Mouse (Mus musculus): ENCODE data around the gene Stox2. TPM values are rescaled to one million over a fixed set of nuclear protein-coding genes. Genes with fewer than 3 reads are reported as not detected.
"Not testable (repeated sequence)": the region's sequence is repeated elsewhere in the genome, so short reads cannot be mapped to it uniquely, and the experiment has no call there.

Gene Stox2
- polyA plus RNA-seq, 1 experiment from 2014 or later, result 16.4 TPM

GRCm38 (mm10) chr8:47459216-47459749, 13.1 kb upstream of the Stox2 start:
- Histone ChIP-seq H3K36me3 (ENCODE audit: control insufficient read depth, insufficient read depth, low read length) (no peaks in the 10 kb centered on the region), H3K9me3 (ENCODE audit: control insufficient read depth, low read length) (peaks cover 13% of the 10 kb centered on the region; the same call in 1 of the 2 replicates), H3K27ac (ENCODE audit: low read depth, low read length) (no peak overlapping the region), H3K4me2 (replicated peaks; ENCODE audit: low read depth, low read length) (no peak overlapping the region), H3K9ac (ENCODE audit: low read depth, low read length) (no peak overlapping the region), H3K4me3 (ENCODE audit: low read length) (no peak overlapping the region), H3K4me1 (ENCODE audit: control insufficient read depth, insufficient read depth, low read length) (no peaks in the 10 kb centered on the region), H3K27me3 (ENCODE audit: control insufficient read depth, insufficient read depth, low read length) (no peaks in the 10 kb centered on the region)
- WGBS, result 54% methylated on average over 6 of the region's 6 CpGs
- 0 out of 2 replicates have a peak, but pooled peaks have one; percentile 49 for ATAC-seq (ENCODE audit: low FRiP score, low TSS enrichment)

- Histone ChIP-seq H3K36me3 (ENCODE audit: control insufficient read depth, insufficient read depth, low read length) (no peaks in the 10 kb centered on the region), H3K4me1 (ENCODE audit: control insufficient read depth, insufficient read depth, low read length) (no peaks in the 10 kb centered on the region), H3K9ac (ENCODE audit: low read depth, low read length) (no peak overlapping the region), H3K4me3 (ENCODE audit: low read length) (no peak overlapping the region), H3K4me2 (replicated peaks; ENCODE audit: low read depth, low read length) (no peak overlapping the region), H3K9me3 (ENCODE audit: control insufficient read depth, low read length) (peaks cover 13% of the 10 kb centered on the region; the same call in 1 of the 2 replicates), H3K27ac (ENCODE audit: low read depth, low read length) (no peak overlapping the region), H3K27me3 (ENCODE audit: control insufficient read depth, insufficient read depth, low read length) (no peaks in the 10 kb centered on the region)
- ATAC-seq (ENCODE audit: low FRiP score, low TSS enrichment), result no peak
- WGBS, result 92% methylated on average over 10 of the region's 10 CpGs
These were observed 12.4 kb upstream of the Stox2 start for GRCm38 (mm10) chr8:47458591-47458990.

GRCm38 (mm10) chr8:47449211-47449610, 3.0 kb upstream of the Stox2 start:
- not testable (repeated sequence) for ATAC-seq (ENCODE audit: low FRiP score, low TSS enrichment); H3K9me3 ChIP-seq (ENCODE audit: control insufficient read depth, low read length); H3K4me3 ChIP-seq (ENCODE audit: low read length); H3K9ac ChIP-seq (ENCODE audit: low read depth, low read length); H3K27me3 ChIP-seq (ENCODE audit: control insufficient read depth, insufficient read depth, low read length); H3K4me2 ChIP-seq (replicated peaks; ENCODE audit: low read depth, low read length); H3K4me1 ChIP-seq (ENCODE audit: control insufficient read depth, insufficient read depth, low read length); H3K36me3 ChIP-seq (ENCODE audit: control insufficient read depth, insufficient read depth, low read length); H3K27ac ChIP-seq (ENCODE audit: low read depth, low read length)
- 92% methylated on average over 2 of the region's 2 CpGs for WGBS

GRCm38 (mm10) chr8:47439271-47439670, 6.9 kb downstream of the Stox2 start:
- ATAC-seq (ENCODE audit: low FRiP score, low TSS enrichment), result no peak
- no peak overlapping the region for H3K27ac ChIP-seq (ENCODE audit: low read depth, low read length)
- H3K9ac ChIP-seq (ENCODE audit: low read depth, low read length), result no peak overlapping the region
- H3K4me1 ChIP-seq (ENCODE audit: control insufficient read depth, insufficient read depth, low read length), result no peaks in the 10 kb centered on the region
- no peaks in the 10 kb centered on the region for H3K27me3 ChIP-seq (ENCODE audit: control insufficient read depth, insufficient read depth, low read length)
- H3K36me3 ChIP-seq (ENCODE audit: control insufficient read depth, insufficient read depth, low read length), result no peaks in the 10 kb centered on the region
- WGBS, result 57% methylated on average over 12 of the region's 12 CpGs
- no peak overlapping the region for H3K4me2 ChIP-seq (replicated peaks; ENCODE audit: low read depth, low read length)
- no peak overlapping the region for H3K4me3 ChIP-seq (ENCODE audit: low read length)
- H3K9me3 ChIP-seq (ENCODE audit: control insufficient read depth, low read length), result no peaks in the 10 kb centered on the region

GRCm38 (mm10) chr8:47437976-47438375, 8.2 kb downstream of the Stox2 start:
- ATAC-seq (ENCODE audit: low FRiP score, low TSS enrichment), result no peak

GRCm38 (mm10) chr8:47435861-47436260, 10.3 kb downstream of the Stox2 start:
- 84% methylated on average over 2 of the region's 2 CpGs for WGBS
- no peak for ATAC-seq (ENCODE audit: low FRiP score, low TSS enrichment)
- Histone ChIP-seq H3K4me2 (replicated peaks; ENCODE audit: low read depth, low read length) (no peak overlapping the region), H3K27me3 (ENCODE audit: control insufficient read depth, insufficient read depth, low read length) (no peaks in the 10 kb centered on the region), H3K9me3 (ENCODE audit: control insufficient read depth, low read length) (no peaks in the 10 kb centered on the region), H3K4me1 (ENCODE audit: control insufficient read depth, insufficient read depth, low read length) (no peaks in the 10 kb centered on the region), H3K27ac (ENCODE audit: low read depth, low read length) (no peak overlapping the region), H3K9ac (ENCODE audit: low read depth, low read length) (no peak overlapping the region), H3K4me3 (ENCODE audit: low read length) (no peak overlapping the region), H3K36me3 (ENCODE audit: control insufficient read depth, insufficient read depth, low read length) (no peaks in the 10 kb centered on the region)

More at GRCm38 (mm10) chr8:47437976-47438375, 8.2 kb downstream of the Stox2 start:
- 86% methylated on average over 6 of the region's 6 CpGs for WGBS
- no peak overlapping the region for H3K9ac ChIP-seq (ENCODE audit: low read depth, low read length)
- no peaks in the 10 kb centered on the region for H3K9me3 ChIP-seq (ENCODE audit: control insufficient read depth, low read length)
- H3K4me2 ChIP-seq (replicated peaks; ENCODE audit: low read depth, low read length), result no peak overlapping the region
- no peaks in the 10 kb centered on the region for H3K36me3 ChIP-seq (ENCODE audit: control insufficient read depth, insufficient read depth, low read length)
- H3K27ac ChIP-seq (ENCODE audit: low read depth, low read length), result no peak overlapping the region
- H3K4me1 ChIP-seq (ENCODE audit: control insufficient read depth, insufficient read depth, low read length), result no peaks in the 10 kb centered on the region
- H3K4me3 ChIP-seq (ENCODE audit: low read length), result no peak overlapping the region
- no peaks in the 10 kb centered on the region for H3K27me3 ChIP-seq (ENCODE audit: control insufficient read depth, insufficient read depth, low read length)

GRCm38 (mm10) chr8:47435412-47435811, 10.8 kb downstream of the Stox2 start:
- 53% methylated on average over 4 of the region's 4 CpGs for WGBS
- no peak for ATAC-seq (ENCODE audit: low FRiP score, low TSS enrichment)
- H3K27ac ChIP-seq (ENCODE audit: low read depth, low read length), result no peak overlapping the region

GRCm38 (mm10) chr8:47431263-47431662, 14.9 kb downstream of the Stox2 start:
- peak; percentile 32; the same call in 1 of the 2 replicates for ATAC-seq (ENCODE audit: low FRiP score, low TSS enrichment)
- Histone ChIP-seq H3K4me3 (ENCODE audit: low read length) (no peak overlapping the region), H3K9ac (ENCODE audit: low read depth, low read length) (no peak overlapping the region), H3K4me1 (ENCODE audit: control insufficient read depth, insufficient read depth, low read length) (no peaks in the 10 kb centered on the region), H3K9me3 (ENCODE audit: control insufficient read depth, low read length) (no peaks in the 10 kb centered on the region), H3K4me2 (replicated peaks; ENCODE audit: low read depth, low read length) (no peak overlapping the region), H3K36me3 (ENCODE audit: control insufficient read depth, insufficient read depth, low read length) (no peaks in the 10 kb centered on the region), H3K27me3 (ENCODE audit: control insufficient read depth, insufficient read depth, low read length) (no peaks in the 10 kb centered on the region), H3K27ac (ENCODE audit: low read depth, low read length) (no peak overlapping the region)
- 59% methylated on average over 4 of the region's 4 CpGs for WGBS

More at GRCm38 (mm10) chr8:47435412-47435811, 10.8 kb downstream of the Stox2 start:
- Histone ChIP-seq H3K36me3 (ENCODE audit: control insufficient read depth, insufficient read depth, low read length) (no peaks in the 10 kb centered on the region), H3K4me2 (replicated peaks; ENCODE audit: low read depth, low read length) (no peak overlapping the region), H3K4me3 (ENCODE audit: low read length) (no peak overlapping the region), H3K4me1 (ENCODE audit: control insufficient read depth, insufficient read depth, low read length) (no peaks in the 10 kb centered on the region), H3K9me3 (ENCODE audit: control insufficient read depth, low read length) (no peaks in the 10 kb centered on the region), H3K9ac (ENCODE audit: low read depth, low read length) (no peak overlapping the region), H3K27me3 (ENCODE audit: control insufficient read depth, insufficient read depth, low read length) (no peaks in the 10 kb centered on the region)

GRCm38 (mm10) chr8:47414258-47414525, 32.0 kb downstream of the Stox2 start:
- H3K4me3 ChIP-seq (ENCODE audit: low read length), result peak overlapping the region; percentile 79
- peaks cover 25% of the 10 kb centered on the region for H3K27me3 ChIP-seq (ENCODE audit: control insufficient read depth, insufficient read depth, low read length)
- WGBS, result 2% methylated on average over 8 of the region's 8 CpGs
- H3K9me3 ChIP-seq (ENCODE audit: control insufficient read depth, low read length); H3K9ac ChIP-seq (ENCODE audit: low read depth, low read length); H3K4me1 ChIP-seq (ENCODE audit: control insufficient read depth, insufficient read depth, low read length); H3K36me3 ChIP-seq (ENCODE audit: control insufficient read depth, insufficient read depth, low read length); ATAC-seq (ENCODE audit: low FRiP score, low TSS enrichment); H3K27ac ChIP-seq (ENCODE audit: low read depth, low read length): not testable (repeated sequence)
- peak overlapping the region; percentile 92 for H3K4me2 ChIP-seq (replicated peaks; ENCODE audit: low read depth, low read length)

Measured in kidney, embryonic 14.5 days (tissue).